Mouse (Mus musculus) right cerebral cortex, adult 2 months (tissue): ENCODE measurements at regions not wholly inside any gene's neighbourhood (a gene's known extent, or its start where the extent isn't known, plus 50 kb on each side); places are given as distances from the start of the nearest gene placed in this dataset.
"Not testable (repeated sequence)": the region's sequence is repeated elsewhere in the genome, so short reads cannot be mapped to it uniquely, and the experiment has no call there.

Source experiments
- DNase-seq, 2 experiments: peaks; one replicate each; pipeline ENCODE4 v3.0.0; 2021 to 2022; ENCODE audit warnings: low spot score in 2 of 2

- DNase-seq: peak; percentile 1 to 2
Measured at GRCm38 (mm10) chrX:15813771-15814170, 708.9 kb upstream of the Cypt1 start.

- not testable (repeated sequence) for DNase-seq
Measured at GRCm38 (mm10) chrX:15846119-15846877, 676.4 kb upstream of the Cypt1 start.
